Mouse (Mus musculus) c-Kit-positive CD71-negative TER-119-negative erythroid progenitor cells, embryonic 14.5 days (primary cell): ENCODE results near the gene Kdelr1.
A peak's percentile ranks its signal among the peaks of the same experiment; 100 is the strongest.

ENCODE experiments used
- DNase-seq: peaks from one replicate; pipeline ENCODE4 v3.0.0-alpha.2; 2013; ENCODE audit warnings: low read depth

Kdelr1 gene

DNA sequence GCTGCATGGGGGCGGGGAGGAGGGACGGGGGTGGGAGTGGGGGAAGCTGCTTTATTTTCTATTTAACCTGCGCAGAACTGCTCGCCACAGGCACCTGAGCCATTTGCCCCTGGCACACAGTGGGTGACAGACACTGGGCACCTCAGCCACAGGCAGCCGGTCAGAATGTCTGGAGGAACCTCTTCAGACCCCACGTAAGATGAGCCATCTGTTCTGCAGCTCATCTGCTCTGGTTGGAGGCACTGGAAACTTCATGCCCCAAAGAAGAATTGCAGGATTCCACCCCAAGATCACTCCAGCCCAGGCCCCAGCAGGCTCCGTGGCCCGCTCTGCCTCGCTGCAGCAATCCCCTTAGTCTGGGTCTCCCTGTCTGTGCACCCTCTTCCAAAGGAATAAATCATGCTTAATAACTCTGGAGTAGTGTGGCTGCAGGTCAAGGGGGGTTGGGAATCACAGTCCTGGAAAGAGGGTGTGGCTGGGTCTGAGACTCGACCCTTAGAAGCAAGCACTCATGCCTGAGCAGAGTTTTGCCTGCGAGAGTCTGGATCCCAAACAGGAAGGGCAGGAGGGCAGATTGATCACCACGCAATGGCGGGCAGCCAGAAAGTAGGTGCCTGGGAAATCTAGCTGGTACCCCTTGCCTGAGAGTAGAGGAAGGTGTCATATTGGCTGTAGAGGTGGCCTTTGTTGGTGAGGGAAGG is 44.6 kb downstream of the Kdelr1 start:
- DNase-seq: no peak

DNA sequence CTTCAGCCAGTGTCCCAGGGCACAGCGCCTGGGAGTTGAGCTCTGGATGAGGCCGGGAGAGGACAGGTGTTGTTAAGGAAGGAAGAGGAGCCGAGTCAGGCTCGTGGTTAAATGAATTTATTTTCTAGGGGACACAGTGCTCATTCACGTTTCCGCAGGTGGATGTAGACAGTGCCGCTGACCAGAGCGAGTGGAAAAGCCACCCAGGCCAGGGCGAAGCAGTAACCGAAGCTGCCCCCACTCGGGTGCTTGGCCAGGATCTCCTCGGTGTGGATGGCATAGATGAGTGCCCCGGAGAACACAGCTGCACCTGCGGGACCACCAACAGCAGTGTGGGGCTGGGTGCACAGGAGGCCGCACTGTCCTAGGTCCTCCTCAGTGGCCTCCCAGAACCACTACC is 45.4 kb downstream of the Kdelr1 start:
- DNase-seq: no peak

DNA sequence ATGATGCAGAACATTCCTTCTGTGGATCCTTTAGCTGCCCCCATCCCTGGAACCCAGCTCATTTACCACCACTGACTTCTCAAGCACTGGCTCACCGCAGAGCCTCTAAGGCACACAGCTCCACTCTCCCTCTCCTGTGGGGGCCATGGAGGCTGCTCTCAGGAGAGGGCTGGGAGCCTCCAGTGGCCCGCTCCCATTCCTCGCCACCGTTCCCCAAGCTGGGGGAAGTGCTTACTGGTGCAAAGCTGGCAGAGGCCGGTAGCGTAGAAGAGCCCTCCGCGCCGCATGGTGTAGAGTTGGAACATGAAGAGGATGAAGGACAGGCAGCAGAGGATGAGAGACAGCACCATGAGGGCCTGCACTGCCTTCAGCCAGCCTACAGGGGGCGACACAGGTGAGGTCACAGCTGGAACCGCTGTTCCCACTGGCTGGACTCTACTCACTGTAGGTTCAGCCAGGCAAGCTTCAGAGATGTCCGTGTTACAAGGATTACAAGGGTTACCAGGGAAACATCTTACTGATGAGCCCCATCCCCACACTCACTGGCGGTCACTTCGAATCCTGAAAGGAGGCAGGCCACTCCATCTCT is 46.6 kb downstream of the Kdelr1 start:
- DNase-seq: no peak

- DNase-seq: no peak
Observed at GRCm38 (mm10) chr7:45919761-45920160, 47.2 kb downstream of the Kdelr1 start.

DNA sequence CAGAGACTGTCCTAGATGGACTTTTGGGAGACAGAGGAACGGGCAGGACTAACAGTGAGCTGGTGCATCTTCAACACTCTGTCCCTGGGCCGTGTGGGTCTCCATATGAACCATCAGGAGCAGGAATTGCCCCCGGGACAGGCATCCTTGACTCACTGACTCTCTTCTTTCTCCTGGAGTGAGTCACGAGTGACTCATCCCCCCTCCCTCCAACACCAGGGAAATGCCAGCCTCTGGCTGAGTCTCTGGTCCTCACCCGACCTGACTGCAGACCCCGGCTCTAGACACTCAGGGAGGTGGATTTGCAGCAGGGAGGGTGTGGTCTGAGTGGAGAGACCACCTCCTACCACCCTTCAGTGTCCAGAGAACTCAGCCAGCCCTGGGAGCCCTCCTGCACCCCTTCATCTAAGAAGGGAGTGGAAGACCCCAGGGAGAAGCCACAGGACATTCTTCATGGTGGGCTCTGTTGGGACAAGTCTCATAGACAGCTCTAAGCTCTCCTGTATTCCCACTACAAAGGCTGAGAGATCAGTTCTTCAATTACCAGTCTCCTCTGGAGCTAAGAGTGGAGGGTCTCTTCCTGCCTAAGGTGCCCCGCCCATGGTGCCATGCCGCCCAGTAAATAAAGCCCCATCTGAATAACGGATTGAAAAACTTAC is 48.1 kb downstream of the Kdelr1 start:
- DNase-seq: peak; percentile 64

GRCm38 (mm10) chr7:45921242-45921621 is 48.7 kb downstream of the Kdelr1 start, which contains the start of gene Emp3:
Emp3 (minus strand) TSS chr7:45921404.
- peak; percentile 73 for DNase-seq

DNA sequence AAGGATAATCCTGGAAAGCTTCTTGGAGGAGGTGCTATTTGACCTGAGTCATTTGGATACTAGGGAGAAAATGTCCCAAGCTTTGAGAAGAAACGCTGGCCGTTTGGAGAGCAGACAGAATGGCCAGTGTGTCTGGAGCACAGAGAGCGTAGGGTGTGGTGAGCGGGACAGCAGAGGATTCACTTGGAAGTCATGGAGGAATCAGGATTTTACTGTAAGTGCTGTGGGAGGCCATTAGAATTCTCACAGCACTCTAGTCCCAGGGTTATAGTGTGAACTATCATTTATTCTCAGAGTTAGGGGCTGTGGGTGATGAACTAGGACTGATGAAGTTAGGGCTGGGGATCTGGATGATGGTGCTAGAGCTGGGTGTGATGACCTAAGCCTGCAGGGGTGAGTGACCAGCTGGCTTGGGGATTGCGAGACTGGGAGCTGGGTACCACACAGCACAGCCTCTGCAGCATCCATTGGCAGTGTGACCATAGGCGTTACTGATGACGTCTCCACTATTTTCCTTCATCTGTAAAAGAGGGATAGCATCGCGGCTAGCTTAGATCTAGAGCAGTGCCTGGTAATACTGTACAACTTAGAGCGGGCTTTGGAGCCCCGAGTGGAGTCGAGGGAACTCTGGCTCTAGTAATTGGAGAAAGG is 49.5 kb downstream of the Kdelr1 start:
- no peak for DNase-seq

GRCm38 (mm10) chr7:45922928-45923761 is 50.6 kb downstream of the Kdelr1 start:
- DNase-seq: peak; percentile 92

- DNase-seq: peak; percentile 52
Observed at GRCm38 (mm10) chr7:45923762-45924428, 51.3 kb downstream of the Kdelr1 start, which contains the start of gene Ccdc114. Ccdc114 (plus strand) TSS chr7:45924072.

DNA sequence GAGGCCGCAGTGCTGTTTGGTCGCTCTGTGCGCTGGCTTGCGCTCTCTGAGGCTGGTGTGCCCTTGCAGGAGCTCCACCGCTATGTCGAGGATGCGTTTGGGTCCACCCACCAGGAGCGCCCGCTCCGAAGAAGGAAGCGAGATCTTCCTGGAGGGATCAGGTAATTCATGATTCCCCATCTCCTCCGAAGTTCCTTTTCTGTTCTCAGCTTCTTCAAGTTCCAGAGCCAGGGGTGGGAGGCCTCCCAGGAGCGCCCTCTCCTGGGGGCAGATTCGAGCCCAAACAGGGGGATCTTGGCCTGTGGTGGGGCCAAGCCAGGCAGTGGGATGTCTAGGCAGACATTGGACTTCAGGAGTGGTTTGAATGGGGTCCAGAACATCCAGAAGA is 51.9 kb downstream of the Kdelr1 start:
- DNase-seq: peak; percentile 52

DNA sequence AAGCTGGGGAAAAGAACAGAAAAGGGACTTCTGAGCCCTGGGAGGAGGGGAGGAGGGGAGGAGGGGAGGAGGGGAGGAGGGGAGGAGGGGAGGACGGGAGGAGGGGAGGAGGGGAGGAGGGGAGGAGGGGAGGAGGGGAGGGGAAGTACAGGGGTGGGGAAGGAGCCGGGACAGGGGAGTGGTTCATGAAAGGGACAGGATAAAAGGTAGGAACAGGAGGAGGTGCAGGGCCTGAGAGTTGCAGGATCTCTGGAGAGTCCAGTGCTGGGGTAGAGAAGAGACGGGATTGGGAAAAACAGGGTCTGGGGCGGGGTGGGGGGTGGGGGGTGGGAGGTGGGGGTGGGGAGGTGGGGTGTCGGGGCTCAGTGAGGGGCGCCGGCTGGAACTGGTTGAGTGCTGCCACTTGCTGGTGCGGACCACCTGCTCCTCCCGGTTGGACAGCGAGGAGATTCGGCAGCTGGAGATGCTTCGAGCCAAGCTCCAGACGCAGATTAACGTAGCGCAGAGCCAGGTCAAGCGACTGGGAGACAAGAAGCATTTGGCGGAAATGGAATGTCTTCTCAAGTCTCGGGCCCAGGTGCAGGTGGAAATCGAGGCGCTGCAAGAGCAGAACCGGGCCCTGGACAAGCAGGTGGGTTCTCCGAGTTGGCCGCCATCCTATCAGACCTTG is 56.2 kb downstream of the Kdelr1 start:
- DNase-seq: no peak

GRCm38 (mm10) chr7:45929688-45930087 is 57.1 kb downstream of the Kdelr1 start:
- no peak for DNase-seq
